Mouse (Mus musculus): Measurements from ENCODE around the gene Epn3.

DNA sequence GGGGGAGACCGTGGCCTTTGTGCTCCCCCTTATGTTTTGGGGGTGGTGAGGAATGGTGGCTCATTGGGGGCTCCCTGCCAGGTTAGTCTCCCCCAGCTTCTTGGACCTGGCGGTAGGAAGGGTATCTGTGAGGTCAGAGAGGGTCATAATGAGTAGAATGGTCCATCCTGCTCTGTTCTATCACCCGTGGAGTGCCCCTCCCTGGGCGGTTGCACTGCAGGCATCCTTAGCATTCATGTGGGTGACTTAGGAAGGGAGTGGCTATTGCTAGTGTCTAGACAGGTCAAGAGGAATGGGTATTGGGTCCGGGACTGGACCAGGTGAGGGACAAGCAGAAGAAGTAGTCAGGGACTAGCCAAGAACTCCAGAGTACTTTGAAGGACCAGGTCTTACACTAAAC, 14.6 kb downstream of the Epn3 start:
- no peak for TF ChIP-seq CTCF (conservative IDR thresholded peaks at IDR 0.05 in 1 of 2, IDR thresholded peaks at IDR 0.05 in 1 of 2; ENCODE audit: low read depth in 2 of 2, low read length in 2 of 2)
- no peak for TF ChIP-seq TBP (conservative IDR thresholded peaks at IDR 0.05; ENCODE audit: low read depth, low read length)
- no peak for TF ChIP-seq MAZ (IDR thresholded peaks at IDR 0.05; ENCODE audit: low read depth, low read length)
- TF ChIP-seq MXI1 (IDR thresholded peaks at IDR 0.05; ENCODE audit: low read depth, low read length) = no peak

Data from CH12.LX (cell line).